Mouse (Mus musculus): ENCODE measurements around the gene Gm10272. TPM values are rescaled to one million over a fixed set of nuclear protein-coding genes. Genes with fewer than 3 reads are reported as not detected.
"Not testable (repeated sequence)": the region's sequence is repeated elsewhere in the genome, so short reads cannot be mapped to it uniquely, and the experiment has no call there.

The Gm10272 gene
- total and polyA plus RNA-seq, 3 experiments, result not detected

DNA sequence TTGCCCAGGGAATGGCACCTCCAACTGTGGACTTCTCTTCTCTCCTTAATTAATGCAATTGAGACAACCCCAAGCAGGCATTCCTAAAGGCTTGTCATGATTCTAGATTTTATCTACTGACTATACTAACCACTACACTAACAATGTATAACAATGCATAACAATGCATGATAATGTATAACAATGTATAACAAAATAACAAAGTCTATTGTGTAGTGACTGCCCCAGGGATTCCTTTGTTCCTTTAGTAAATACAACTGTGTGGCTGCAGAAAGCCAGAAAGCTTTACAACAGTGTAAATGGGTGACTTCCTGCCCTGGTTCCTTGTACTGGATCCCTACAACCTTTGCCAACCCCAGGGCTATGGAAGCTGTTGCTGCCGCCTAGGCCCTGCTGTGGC lies 29.5 kb downstream of the Gm10272 start:
- Histone ChIP-seq H3K4me1 (ENCODE audit: control insufficient read depth in 1 of 2, insufficient read depth in 2 of 2, low read length in 2 of 2) (no peaks in the 10 kb centered on the region), H3K79me2 (ENCODE audit: control insufficient read depth, insufficient read depth, low read length, poor library complexity) (no peaks in the 10 kb centered on the region), H3K36me3 (ENCODE audit: control insufficient read depth in 1 of 2, insufficient read depth in 2 of 2, low read length in 2 of 2) (no peaks in the 10 kb centered on the region), H3K9me3 (replicated peaks; ENCODE audit: insufficient read depth, low read length) (no peaks in the 10 kb centered on the region), H3K27ac (ENCODE audit: control insufficient read depth, low read depth, low read length) (no peak overlapping the region), H3K9ac (ENCODE audit: control insufficient read depth, low read depth, low read length, poor library complexity, severe bottlenecking) (no peak overlapping the region), H3K4me3 (ENCODE audit: control insufficient read depth in 1 of 2, insufficient read depth in 1 of 2, low read depth in 2 of 2, low read length in 2 of 2) (no peak overlapping the region), H3K27me3 (ENCODE audit: control insufficient read depth in 1 of 2, insufficient read depth in 2 of 2, low read length in 2 of 2) (peaks cover 5 to 12% of the 10 kb centered on the region in 2 experiments)
- no peak for DNase-seq (ENCODE audit: low read depth, low spot score)
- TF ChIP-seq MAX (IDR thresholded peaks at IDR 0.05; ENCODE audit: low read length), result no peak

DNA sequence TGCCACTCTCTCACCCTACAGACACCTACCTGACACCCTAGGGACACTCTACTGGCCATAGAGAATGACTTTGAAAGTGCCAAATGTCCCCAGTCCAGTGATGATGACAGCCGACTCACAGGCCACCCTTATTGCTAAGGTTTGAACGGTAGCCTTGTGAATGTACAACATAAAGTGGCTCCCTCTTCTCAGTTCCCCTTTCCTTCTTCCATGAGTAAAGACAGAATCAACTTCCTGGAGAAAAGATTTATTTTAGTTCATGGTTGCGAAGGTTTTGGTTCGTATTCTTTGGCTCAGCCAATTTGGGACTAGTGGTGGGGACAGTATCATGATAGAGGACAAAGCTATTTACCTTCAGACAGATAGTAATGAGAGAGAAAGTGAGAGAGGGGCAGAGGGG lies 32.5 kb downstream of the Gm10272 start:
- H3K9me3 ChIP-seq (replicated peaks; ENCODE audit: insufficient read depth, low read length), result no peaks in the 10 kb centered on the region
- H3K27me3 ChIP-seq (ENCODE audit: control insufficient read depth in 1 of 2, insufficient read depth in 2 of 2, low read length in 2 of 2), result peaks cover 4 to 10% of the 10 kb centered on the region in 2 experiments
- no peaks in the 10 kb centered on the region for H3K4me1 ChIP-seq (ENCODE audit: control insufficient read depth in 1 of 2, insufficient read depth in 2 of 2, low read length in 2 of 2)
- no peak overlapping the region for H3K9ac ChIP-seq (ENCODE audit: control insufficient read depth, low read depth, low read length, poor library complexity, severe bottlenecking)
- TF ChIP-seq E2F4 (IDR thresholded peaks at IDR 0.05; ENCODE audit: borderline replicate concordance, low read depth, low read length), result no peak
- no peak for TF ChIP-seq MAFK (IDR thresholded peaks at IDR 0.05; ENCODE audit: borderline replicate concordance, low read depth, low read length)
- TF ChIP-seq ZKSCAN1 (IDR thresholded peaks at IDR 0.05; ENCODE audit: low read depth, low read length), result no peak
- no peak for TF ChIP-seq POLR2AphosphoS2 (IDR thresholded peaks at IDR 0.05; ENCODE audit: low read length)
- no peak for TF ChIP-seq MAX (IDR thresholded peaks at IDR 0.05; ENCODE audit: low read length)
- no peak overlapping the region for H3K27ac ChIP-seq (ENCODE audit: control insufficient read depth, low read depth, low read length)
- DNase-seq (ENCODE audit: low read depth, low spot score), result no peak
- no peaks in the 10 kb centered on the region for H3K79me2 ChIP-seq (ENCODE audit: control insufficient read depth, insufficient read depth, low read length, poor library complexity)
- H3K36me3 ChIP-seq (ENCODE audit: control insufficient read depth in 1 of 2, insufficient read depth in 2 of 2, low read length in 2 of 2), result no peaks in the 10 kb centered on the region
- H3K4me3 ChIP-seq (ENCODE audit: control insufficient read depth in 1 of 2, insufficient read depth in 1 of 2, low read depth in 2 of 2, low read length in 2 of 2), result no peak overlapping the region

DNA sequence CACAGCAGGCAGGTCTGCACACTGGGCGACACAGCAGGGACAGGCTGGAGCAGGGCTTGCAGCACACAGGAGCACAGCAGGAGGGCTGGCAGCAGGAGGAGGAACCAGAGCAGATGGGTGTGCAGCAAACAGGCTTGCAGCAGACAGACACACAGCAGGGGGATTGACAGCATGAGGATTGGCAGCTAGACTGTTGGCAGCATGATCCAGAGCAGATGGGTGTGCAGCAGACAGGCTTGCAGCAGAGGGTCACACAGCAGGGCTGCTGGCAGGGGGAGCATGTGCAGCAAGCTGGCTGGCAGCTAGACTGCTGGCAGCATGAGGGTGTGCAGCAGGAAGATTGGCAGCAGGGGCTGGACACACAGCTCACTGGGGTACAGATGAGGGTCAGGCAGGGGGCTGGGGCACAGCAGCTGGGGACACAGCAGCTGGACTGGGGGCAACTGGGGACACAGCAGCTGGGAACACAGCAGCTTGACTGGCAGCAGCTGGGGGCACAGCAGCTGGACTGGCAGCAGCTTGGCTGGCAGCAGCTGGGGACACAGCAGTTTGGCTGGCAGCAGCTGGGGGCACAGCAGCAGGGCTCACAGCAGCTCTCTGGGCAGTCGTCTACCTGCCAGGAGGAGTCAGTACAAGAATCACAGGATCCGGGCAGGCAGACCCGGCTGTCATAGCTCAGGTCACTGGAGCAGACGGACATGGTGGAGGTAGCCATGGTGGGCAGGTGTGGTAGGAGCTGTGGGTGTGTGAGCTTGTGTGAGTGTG lies 35.7 kb downstream of the Gm10272 start, which contains the start of gene Gm18596:
Gene Gm18596 (minus strand): TSS at position 715 of the 765 bp plus-strand sequence.
- not testable (repeated sequence) for H3K36me3 ChIP-seq (ENCODE audit: control insufficient read depth in 1 of 2, insufficient read depth in 2 of 2, low read length in 2 of 2); H3K9ac ChIP-seq (ENCODE audit: control insufficient read depth, low read depth, low read length, poor library complexity, severe bottlenecking); H3K9me3 ChIP-seq (replicated peaks; ENCODE audit: insufficient read depth, low read length); H3K4me1 ChIP-seq (ENCODE audit: control insufficient read depth in 1 of 2, insufficient read depth in 2 of 2, low read length in 2 of 2); DNase-seq (ENCODE audit: low read depth, low spot score); H3K79me2 ChIP-seq (ENCODE audit: control insufficient read depth, insufficient read depth, low read length, poor library complexity); H3K27ac ChIP-seq (ENCODE audit: control insufficient read depth, low read depth, low read length); H3K4me3 ChIP-seq (ENCODE audit: control insufficient read depth in 1 of 2, insufficient read depth in 1 of 2, low read depth in 2 of 2, low read length in 2 of 2)
- peaks cover 4 to 12% of the 10 kb centered on the region in 2 experiments for H3K27me3 ChIP-seq (ENCODE audit: control insufficient read depth in 1 of 2, insufficient read depth in 2 of 2, low read length in 2 of 2)

DNA sequence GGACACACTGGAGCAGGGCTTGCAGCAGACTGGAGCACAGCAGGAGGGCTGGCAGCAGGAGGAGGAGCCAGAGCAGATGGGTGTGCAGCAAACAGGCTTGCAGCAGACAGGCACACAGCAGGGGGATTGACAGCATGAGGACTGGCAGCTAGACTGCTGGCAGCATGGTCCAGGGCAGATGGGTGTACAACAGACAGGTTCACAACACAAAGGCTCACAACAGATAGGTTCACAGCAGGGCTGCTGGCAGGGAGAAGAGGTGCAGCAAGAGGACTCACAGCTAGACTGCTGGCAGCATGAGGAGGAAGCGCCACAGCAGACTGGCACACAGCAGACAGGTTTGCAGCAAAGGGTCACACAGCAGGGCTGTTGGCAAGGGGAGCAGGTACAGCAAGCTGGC lies 44.3 kb downstream of the Gm10272 start:
- not testable (repeated sequence) for H3K27me3 ChIP-seq (ENCODE audit: control insufficient read depth in 1 of 2, insufficient read depth in 2 of 2, low read length in 2 of 2); H3K4me3 ChIP-seq (ENCODE audit: control insufficient read depth in 1 of 2, insufficient read depth in 1 of 2, low read depth in 2 of 2, low read length in 2 of 2); H3K79me2 ChIP-seq (ENCODE audit: control insufficient read depth, insufficient read depth, low read length, poor library complexity); DNase-seq (ENCODE audit: low read depth, low spot score); H3K27ac ChIP-seq (ENCODE audit: control insufficient read depth, low read depth, low read length); H3K9me3 ChIP-seq (replicated peaks; ENCODE audit: insufficient read depth, low read length); H3K9ac ChIP-seq (ENCODE audit: control insufficient read depth, low read depth, low read length, poor library complexity, severe bottlenecking); H3K36me3 ChIP-seq (ENCODE audit: control insufficient read depth in 1 of 2, insufficient read depth in 2 of 2, low read length in 2 of 2); H3K4me1 ChIP-seq (ENCODE audit: control insufficient read depth in 1 of 2, insufficient read depth in 2 of 2, low read length in 2 of 2)

DNA sequence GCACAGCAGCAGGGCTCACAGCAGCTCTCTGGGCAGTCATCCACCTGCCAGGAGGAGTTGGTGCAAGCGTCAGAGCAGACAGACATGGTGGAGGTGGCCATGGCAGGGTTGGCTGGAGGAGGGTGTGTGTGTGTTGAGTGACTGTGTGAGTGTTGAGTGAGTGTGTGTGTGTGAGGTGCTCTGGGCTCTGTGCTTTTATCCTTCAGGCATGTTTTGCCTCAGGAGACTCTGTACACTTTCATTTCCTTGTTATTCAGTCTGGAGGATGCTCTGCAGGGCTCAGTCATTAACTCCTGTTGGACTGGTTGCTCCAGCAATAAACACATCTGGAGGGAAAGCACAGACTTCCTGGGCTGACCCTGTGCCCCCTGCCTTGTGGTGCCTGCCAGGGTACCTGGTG lies 44.8 kb downstream of the Gm10272 start, which contains the start of gene Gm9736:
Gene Gm9736 (minus strand): TSS at position 101 of the 400 bp plus-strand sequence.
- not testable (repeated sequence) for H3K36me3 ChIP-seq (ENCODE audit: control insufficient read depth in 1 of 2, insufficient read depth in 2 of 2, low read length in 2 of 2); H3K9ac ChIP-seq (ENCODE audit: control insufficient read depth, low read depth, low read length, poor library complexity, severe bottlenecking); H3K4me3 ChIP-seq (ENCODE audit: control insufficient read depth in 1 of 2, insufficient read depth in 1 of 2, low read depth in 2 of 2, low read length in 2 of 2)

More for the DNA sequence above, 44.8 kb downstream of the Gm10272 start, which contains the start of gene Gm9736:
- H3K79me2 ChIP-seq (ENCODE audit: control insufficient read depth, insufficient read depth, low read length, poor library complexity); H3K27ac ChIP-seq (ENCODE audit: control insufficient read depth, low read depth, low read length); H3K27me3 ChIP-seq (ENCODE audit: control insufficient read depth in 1 of 2, insufficient read depth in 2 of 2, low read length in 2 of 2); DNase-seq (ENCODE audit: low read depth, low spot score); H3K4me1 ChIP-seq (ENCODE audit: control insufficient read depth in 1 of 2, insufficient read depth in 2 of 2, low read length in 2 of 2); H3K9me3 ChIP-seq (replicated peaks; ENCODE audit: insufficient read depth, low read length): not testable (repeated sequence)
